Mouse (Mus musculus): Measurements from ENCODE around the gene Dcn. TPM values are rescaled to one million over a fixed set of nuclear protein-coding genes. Genes with fewer than 3 reads are reported as not detected.

Dcn gene
- total RNA-seq (2023): not detected

GRCm38 (mm10) chr10:97479004-97479766, at the start of gene Dcn:
TSS of gene Dcn (plus strand) at chr10:97479609.

GRCm38 (mm10) chr10:97564957-97565856, 85.8 kb downstream of the Dcn start, which contains the start of gene Lum:
TSS of gene Lum (plus strand) at chr10:97565128.

Other genes starting within 250 kb of the Dcn start
- gene Lum, start 85.5 kb downstream of the Dcn start, total RNA-seq (2023): not detected
- not detected for gene Kera, start 127.3 kb downstream of the Dcn start, total RNA-seq (2023)
- not detected for gene Epyc, start 164.5 kb downstream of the Dcn start, total RNA-seq (2023)
- not detected for gene Ccer1, start 213.4 kb downstream of the Dcn start, total RNA-seq (2023)
- gene C030005K15Rik, start 247.1 kb downstream of the Dcn start, total RNA-seq (2023): not detected

Data from B cell, adult 67 days (primary cell).